Mouse (Mus musculus): ENCODE measurements around the gene Pqbp1. TPM values are rescaled to one million over a fixed set of nuclear protein-coding genes. Genes with fewer than 3 reads are reported as not detected.

The Pqbp1 gene
- polyA plus RNA-seq (2015; fragmentation: Illumina TruSeq; extraction: RNeasy Lipid Tissue Mini Kit (QIAGEN cat#74804); ENCODE audit: insufficient read depth, low read depth, low replicate concordance) = 23.2 TPM

GRCm38 (mm10) chrX:7898880-7899874 is at the start of gene Pqbp1, which contains the start of gene Timm17b:
Pqbp1 (minus strand) TSS chrX:7899269.
Timm17b (plus strand) TSS chrX:7899357.

GRCm38 (mm10) chrX:7947108-7947899 is 48.2 kb upstream of the Pqbp1 start, which contains the start of gene Hdac6:
Hdac6 (minus strand) TSS chrX:7947889.

GRCm38 (mm10) chrX:7928270-7928790 is 29.3 kb upstream of the Pqbp1 start, which contains the start of gene Eras:
Eras (minus strand) TSS chrX:7928607.

GRCm38 (mm10) chrX:7919601-7920383 is 20.7 kb upstream of the Pqbp1 start, which contains the start of gene Pcsk1n:
Pcsk1n (plus strand) TSS chrX:7919822.

GRCm38 (mm10) chrX:7909242-7909641 is 10.2 kb upstream of the Pqbp1 start, which contains the start of gene Gm10490:
Gm10490 (plus strand) TSS chrX:7909542.

GRCm38 (mm10) chrX:7907735-7908134 is 8.7 kb upstream of the Pqbp1 start, which contains the start of gene Gm10491:
Gm10491 (minus strand) TSS chrX:7907835.

GRCm38 (mm10) chrX:7883841-7884567 is 15.1 kb downstream of the Pqbp1 start, which contains the start of gene Slc35a2:
Slc35a2 (plus strand) TSS chrX:7884028.

GRCm38 (mm10) chrX:7878007-7878419 is 21.1 kb downstream of the Pqbp1 start, which contains the start of gene Pim2:
Pim2 (plus strand) TSS chrX:7878262.

Other genes starting within 250 kb of the Pqbp1 start
- 4.9 TPM for gene Prickle3, start 242.0 kb downstream of the Pqbp1 start, polyA plus RNA-seq (2015; fragmentation: Illumina TruSeq; extraction: RNeasy Lipid Tissue Mini Kit (QIAGEN cat#74804); ENCODE audit: insufficient read depth, low read depth, low replicate concordance)
- 31.6 TPM for gene Plp2, start 227.9 kb downstream of the Pqbp1 start, polyA plus RNA-seq (2015; fragmentation: Illumina TruSeq; extraction: RNeasy Lipid Tissue Mini Kit (QIAGEN cat#74804); ENCODE audit: insufficient read depth, low read depth, low replicate concordance)
- 3.1 TPM for gene Magix, start 218.0 kb downstream of the Pqbp1 start, polyA plus RNA-seq (2015; fragmentation: Illumina TruSeq; extraction: RNeasy Lipid Tissue Mini Kit (QIAGEN cat#74804); ENCODE audit: insufficient read depth, low read depth, low replicate concordance)
- gene Gpkow, start 202.1 kb downstream of the Pqbp1 start, polyA plus RNA-seq (2015; fragmentation: Illumina TruSeq; extraction: RNeasy Lipid Tissue Mini Kit (QIAGEN cat#74804); ENCODE audit: insufficient read depth, low read depth, low replicate concordance) = 6.6 TPM
- 23.7 TPM for gene Wdr45, start 184.9 kb downstream of the Pqbp1 start, polyA plus RNA-seq (2015; fragmentation: Illumina TruSeq; extraction: RNeasy Lipid Tissue Mini Kit (QIAGEN cat#74804); ENCODE audit: insufficient read depth, low read depth, low replicate concordance)
- gene Gm45208, start 177.0 kb downstream of the Pqbp1 start, polyA plus RNA-seq (2015; fragmentation: Illumina TruSeq; extraction: RNeasy Lipid Tissue Mini Kit (QIAGEN cat#74804); ENCODE audit: insufficient read depth, low read depth, low replicate concordance) = not detected
- 8.7 TPM for gene Praf2, start 170.8 kb downstream of the Pqbp1 start, polyA plus RNA-seq (2015; fragmentation: Illumina TruSeq; extraction: RNeasy Lipid Tissue Mini Kit (QIAGEN cat#74804); ENCODE audit: insufficient read depth, low read depth, low replicate concordance)
- gene Ccdc120, start 148.4 kb downstream of the Pqbp1 start, polyA plus RNA-seq (2015; fragmentation: Illumina TruSeq; extraction: RNeasy Lipid Tissue Mini Kit (QIAGEN cat#74804); ENCODE audit: insufficient read depth, low read depth, low replicate concordance) = 2.0 TPM
- 7.8 TPM for gene Tfe3, start 136.7 kb downstream of the Pqbp1 start, polyA plus RNA-seq (2015; fragmentation: Illumina TruSeq; extraction: RNeasy Lipid Tissue Mini Kit (QIAGEN cat#74804); ENCODE audit: insufficient read depth, low read depth, low replicate concordance)
- gene Gripap1, start 109.5 kb downstream of the Pqbp1 start, polyA plus RNA-seq (2015; fragmentation: Illumina TruSeq; extraction: RNeasy Lipid Tissue Mini Kit (QIAGEN cat#74804); ENCODE audit: insufficient read depth, low read depth, low replicate concordance) = 41.2 TPM
- 1.8 TPM for gene Kcnd1, start 77.0 kb downstream of the Pqbp1 start, polyA plus RNA-seq (2015; fragmentation: Illumina TruSeq; extraction: RNeasy Lipid Tissue Mini Kit (QIAGEN cat#74804); ENCODE audit: insufficient read depth, low read depth, low replicate concordance)
- 25.1 TPM for gene Otud5, start 57.9 kb downstream of the Pqbp1 start, polyA plus RNA-seq (2015; fragmentation: Illumina TruSeq; extraction: RNeasy Lipid Tissue Mini Kit (QIAGEN cat#74804); ENCODE audit: insufficient read depth, low read depth, low replicate concordance)
- 4.9 TPM for gene Pim2, start 21.0 kb downstream of the Pqbp1 start, polyA plus RNA-seq (2015; fragmentation: Illumina TruSeq; extraction: RNeasy Lipid Tissue Mini Kit (QIAGEN cat#74804); ENCODE audit: insufficient read depth, low read depth, low replicate concordance)
- gene Slc35a2, start 15.2 kb downstream of the Pqbp1 start, polyA plus RNA-seq (2015; fragmentation: Illumina TruSeq; extraction: RNeasy Lipid Tissue Mini Kit (QIAGEN cat#74804); ENCODE audit: insufficient read depth, low read depth, low replicate concordance) = 10.3 TPM
- gene Timm17b, start 88 bp upstream of the Pqbp1 start, polyA plus RNA-seq (2015; fragmentation: Illumina TruSeq; extraction: RNeasy Lipid Tissue Mini Kit (QIAGEN cat#74804); ENCODE audit: insufficient read depth, low read depth, low replicate concordance) = 18.8 TPM
- not detected for gene Gm10491, start 8.6 kb upstream of the Pqbp1 start, polyA plus RNA-seq (2015; fragmentation: Illumina TruSeq; extraction: RNeasy Lipid Tissue Mini Kit (QIAGEN cat#74804); ENCODE audit: insufficient read depth, low read depth, low replicate concordance)
- not detected for gene Gm10490, start 10.3 kb upstream of the Pqbp1 start, polyA plus RNA-seq (2015; fragmentation: Illumina TruSeq; extraction: RNeasy Lipid Tissue Mini Kit (QIAGEN cat#74804); ENCODE audit: insufficient read depth, low read depth, low replicate concordance)
- gene Pcsk1n, start 20.6 kb upstream of the Pqbp1 start, polyA plus RNA-seq (2015; fragmentation: Illumina TruSeq; extraction: RNeasy Lipid Tissue Mini Kit (QIAGEN cat#74804); ENCODE audit: insufficient read depth, low read depth, low replicate concordance) = 20.9 TPM
- gene Eras, start 29.3 kb upstream of the Pqbp1 start, polyA plus RNA-seq (2015; fragmentation: Illumina TruSeq; extraction: RNeasy Lipid Tissue Mini Kit (QIAGEN cat#74804); ENCODE audit: insufficient read depth, low read depth, low replicate concordance) = not detected
- gene Hdac6, start 48.6 kb upstream of the Pqbp1 start, polyA plus RNA-seq (2015; fragmentation: Illumina TruSeq; extraction: RNeasy Lipid Tissue Mini Kit (QIAGEN cat#74804); ENCODE audit: insufficient read depth, low read depth, low replicate concordance) = 11.3 TPM
- gene Gata1, start 78.8 kb upstream of the Pqbp1 start, polyA plus RNA-seq (2015; fragmentation: Illumina TruSeq; extraction: RNeasy Lipid Tissue Mini Kit (QIAGEN cat#74804); ENCODE audit: insufficient read depth, low read depth, low replicate concordance) = not detected
- gene Glod5, start 119.2 kb upstream of the Pqbp1 start, polyA plus RNA-seq (2015; fragmentation: Illumina TruSeq; extraction: RNeasy Lipid Tissue Mini Kit (QIAGEN cat#74804); ENCODE audit: insufficient read depth, low read depth, low replicate concordance) = not detected
- gene Suv39h1, start 175.5 kb upstream of the Pqbp1 start, polyA plus RNA-seq (2015; fragmentation: Illumina TruSeq; extraction: RNeasy Lipid Tissue Mini Kit (QIAGEN cat#74804); ENCODE audit: insufficient read depth, low read depth, low replicate concordance) = 1.7 TPM
- gene Was, start 191.2 kb upstream of the Pqbp1 start, polyA plus RNA-seq (2015; fragmentation: Illumina TruSeq; extraction: RNeasy Lipid Tissue Mini Kit (QIAGEN cat#74804); ENCODE audit: insufficient read depth, low read depth, low replicate concordance) = 0.78 TPM
- 21.1 TPM for gene Wdr13, start 233.6 kb upstream of the Pqbp1 start, polyA plus RNA-seq (2015; fragmentation: Illumina TruSeq; extraction: RNeasy Lipid Tissue Mini Kit (QIAGEN cat#74804); ENCODE audit: insufficient read depth, low read depth, low replicate concordance)
- 44.1 TPM for gene Rbm3, start 246.6 kb upstream of the Pqbp1 start, polyA plus RNA-seq (2015; fragmentation: Illumina TruSeq; extraction: RNeasy Lipid Tissue Mini Kit (QIAGEN cat#74804); ENCODE audit: insufficient read depth, low read depth, low replicate concordance)